Mouse (Mus musculus) hindbrain, embryonic 14.5 days (tissue): ENCODE measurements around the gene Trdmt1. TPM values are rescaled to one million over a fixed set of nuclear protein-coding genes. Genes with fewer than 3 reads are reported as not detected.
A peak's percentile ranks its signal among the peaks of the same experiment; 100 is the strongest.

Experiments used
- ATAC-seq: fragments of 200-750 bp; cut with Nextera tagmentation; 2 replicates; pipeline ENCODE4 v1.8.0; 2017; ENCODE audit warnings: moderate number of reproducible peaks, mild to moderate bottlenecking, moderate TSS enrichment, moderate library complexity; ENCODE audit not compliant: low FRiP score
- DNase-seq: peaks from one replicate; pipeline ENCODE4 v3.0.0-alpha.2; 2015; ENCODE audit warnings: low spot score
- H3K27ac ChIP-seq: fragments of 300-500 bp; sonication (generic); 2 replicates; pipeline ENCODE4 v1.5.1; 2014; ENCODE audit warnings: mild to moderate bottlenecking, moderate library complexity
- H3K27me3 ChIP-seq: fragments of 300-500 bp; sonication (generic); 2 replicates; pipeline ENCODE4 v1.6.1; 2014; ENCODE audit warnings: mild to moderate bottlenecking, low read length, mixed read lengths; ENCODE audit not compliant: control insufficient read depth, insufficient read depth
- H3K36me3 ChIP-seq: fragments of 300-500 bp; sonication (generic); replicated peaks from 2 replicates; pipeline ENCODE4 v1.6.1; 2014; ENCODE audit not compliant: control insufficient read depth, insufficient read depth
- H3K4me1 ChIP-seq: fragments of 300-500 bp; sonication (generic); replicated peaks from 2 replicates; pipeline ENCODE4 v1.6.1; 2014; ENCODE audit warnings: antibody characterized with exemption, low read length, mixed read lengths; ENCODE audit not compliant: control insufficient read depth, insufficient read depth
- H3K4me2 ChIP-seq: fragments of 300-500 bp; sonication (generic); replicated peaks from 2 replicates; pipeline ENCODE4 v1.6.1; 2014; ENCODE audit warnings: mild to moderate bottlenecking, moderate library complexity
- H3K4me3 ChIP-seq: fragments of 300-500 bp; sonication (generic); replicated peaks from 2 replicates; pipeline ENCODE4 v1.5.1; 2014; ENCODE audit warnings: mild to moderate bottlenecking, low read length
- H3K9ac ChIP-seq: fragments of 300-500 bp; sonication (generic); 2 replicates; pipeline ENCODE4 v1.6.1; 2014
- H3K9me3 ChIP-seq: fragments of 300-500 bp; sonication (generic); 2 replicates; pipeline ENCODE4 v1.6.1; 2016; ENCODE audit warnings: low read length; ENCODE audit not compliant: control insufficient read depth
- WGBS: fragments of 180-500 bp; shearing (Covaris S2); extraction: QIAGEN DNeasy Blood & Tissue Kit; methylation state at CpG from one replicate; pipeline ENCODE4 v1.1.7; 2014; 5-methylcytosine and 5-hydroxymethylcytosine counted together
- polyA plus RNA-seq: library from polyadenylated mRNA; unstranded; fragments of >200 nt; fragmentation: Nextera tagmentation; extraction: Ambion mirVana; gene quantifications from 2 replicates; pipeline ENCODE4 v1.2.1, GENCODE M21; 2014

The Trdmt1 gene
- polyA plus RNA-seq, 1 experiment from 2014 or later, result 11.7 TPM

DNA sequence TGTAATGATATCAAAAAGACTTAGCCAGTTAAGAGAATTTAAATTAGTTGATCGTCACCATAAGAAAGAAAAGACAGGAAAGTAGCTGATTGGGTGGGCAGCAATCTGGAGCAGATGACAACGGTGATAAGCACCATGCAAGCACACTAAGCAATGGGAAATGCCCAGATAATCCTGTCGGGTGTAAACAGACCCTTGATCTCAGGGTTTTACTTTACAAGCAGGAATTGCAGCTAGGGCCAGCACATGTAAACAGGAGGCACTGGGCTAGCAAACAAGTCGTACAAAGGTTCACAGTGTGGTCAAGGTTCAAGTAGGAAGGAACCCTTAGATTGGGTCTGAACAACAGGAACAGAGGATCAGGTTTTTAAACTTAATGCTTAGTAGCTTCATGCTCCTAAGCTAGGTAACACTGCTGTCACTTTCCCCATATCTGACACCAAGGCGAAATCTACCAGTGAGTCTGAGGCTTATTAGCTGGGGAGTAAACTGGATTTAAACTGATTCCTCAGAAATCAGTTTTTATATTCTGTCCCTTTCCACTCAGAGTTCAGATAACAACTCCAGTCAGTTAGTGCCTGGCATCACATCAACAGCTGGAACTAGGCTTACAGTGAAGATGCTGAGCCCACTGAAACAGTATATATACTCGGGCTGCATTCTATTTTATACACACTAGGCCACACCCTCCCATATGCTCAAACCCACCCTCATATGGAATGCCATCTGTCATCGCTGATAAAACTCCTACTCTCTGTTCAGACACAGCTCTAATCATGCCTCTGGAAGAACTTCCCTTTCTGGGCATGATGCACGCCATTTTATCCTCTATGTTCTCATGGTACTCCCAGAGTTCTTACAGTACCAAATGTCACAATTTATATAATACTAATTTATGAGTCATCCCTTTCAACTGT is 20.7 kb downstream of the Trdmt1 start:
- ATAC-seq, result no peak
- no peak for DNase-seq
- H3K4me3 ChIP-seq, result no peak overlapping the region
- no peak overlapping the region for H3K27ac ChIP-seq
- H3K9me3 ChIP-seq, result no peaks in the 10 kb centered on the region
- H3K4me1 ChIP-seq, result 0 out of 2 replicates have a peak, but pooled peaks cover 4% of the 10 kb centered on the region
- peaks cover 9% of the 10 kb centered on the region; the same call in 1 of the 2 replicates for H3K36me3 ChIP-seq
- 74% methylated on average over 8 of the region's 8 CpGs for WGBS
- no peak overlapping the region for H3K9ac ChIP-seq
- H3K27me3 ChIP-seq, result peaks cover 1% of the 10 kb centered on the region
- no peak overlapping the region for H3K4me2 ChIP-seq

DNA sequence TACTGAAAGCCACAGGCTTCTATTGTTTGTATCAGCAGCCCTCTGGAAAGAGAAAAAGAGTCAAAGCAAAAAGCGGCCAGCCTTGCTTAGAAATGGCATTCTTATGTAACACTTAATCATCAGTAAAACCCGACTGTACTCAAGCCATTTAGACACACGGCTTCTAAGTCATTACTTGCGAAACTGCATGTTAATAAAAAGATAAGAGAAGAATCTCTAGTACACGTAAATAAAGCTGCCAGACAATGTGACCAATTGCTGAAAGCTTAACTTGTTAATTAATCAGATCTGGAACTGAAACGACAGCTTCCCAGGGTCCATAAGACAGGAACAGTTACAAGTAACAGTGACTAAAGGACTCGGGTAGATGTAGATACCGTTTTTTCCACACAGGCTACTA is 22.4 kb downstream of the Trdmt1 start:
- Histone ChIP-seq H3K4me3 (no peak overlapping the region), H3K9me3 (no peaks in the 10 kb centered on the region), H3K36me3 (peaks cover 15% of the 10 kb centered on the region; the same call in 1 of the 2 replicates), H3K4me1 (no peaks in the 10 kb centered on the region), H3K9ac (no peak overlapping the region), H3K4me2 (no peak overlapping the region), H3K27me3 (no peaks in the 10 kb centered on the region), H3K27ac (no peak overlapping the region)
- no peak for DNase-seq
- 29% methylated on average over 8 of the region's 8 CpGs for WGBS
- ATAC-seq, result no peak

DNA sequence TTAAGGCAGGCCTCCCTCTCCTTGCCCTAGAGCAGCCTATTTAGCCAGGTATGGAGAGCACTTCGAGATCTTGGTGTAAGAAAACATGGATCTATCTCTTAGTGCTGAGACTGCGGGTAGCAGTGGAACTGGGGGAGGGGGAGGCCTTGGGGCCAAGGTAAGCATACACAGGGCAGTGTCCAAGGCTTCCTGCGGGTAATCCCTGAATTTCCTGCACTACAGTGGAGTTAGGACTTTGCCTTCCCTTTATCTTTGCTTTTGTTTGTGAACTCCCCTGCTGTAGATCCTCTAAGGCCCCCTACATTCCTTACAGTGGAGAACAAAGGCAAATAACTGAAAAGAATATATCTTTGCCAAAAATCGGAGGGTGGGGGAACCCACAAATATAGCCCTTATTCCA is 29.5 kb downstream of the Trdmt1 start:
- H3K27ac ChIP-seq, result no peak overlapping the region
- ATAC-seq (no peak), DNase-seq (no peak)
- peaks cover 18% of the 10 kb centered on the region; the same call in 1 of the 2 replicates for H3K36me3 ChIP-seq
- H3K4me3 ChIP-seq, result no peak overlapping the region
- WGBS, result 56% methylated on average over 4 of the region's 4 CpGs
- no peak overlapping the region for H3K9ac ChIP-seq
- no peak overlapping the region for H3K4me2 ChIP-seq
- H3K27me3 ChIP-seq, result no peaks in the 10 kb centered on the region
- H3K4me1 ChIP-seq, result no peaks in the 10 kb centered on the region
- no peaks in the 10 kb centered on the region for H3K9me3 ChIP-seq

DNA sequence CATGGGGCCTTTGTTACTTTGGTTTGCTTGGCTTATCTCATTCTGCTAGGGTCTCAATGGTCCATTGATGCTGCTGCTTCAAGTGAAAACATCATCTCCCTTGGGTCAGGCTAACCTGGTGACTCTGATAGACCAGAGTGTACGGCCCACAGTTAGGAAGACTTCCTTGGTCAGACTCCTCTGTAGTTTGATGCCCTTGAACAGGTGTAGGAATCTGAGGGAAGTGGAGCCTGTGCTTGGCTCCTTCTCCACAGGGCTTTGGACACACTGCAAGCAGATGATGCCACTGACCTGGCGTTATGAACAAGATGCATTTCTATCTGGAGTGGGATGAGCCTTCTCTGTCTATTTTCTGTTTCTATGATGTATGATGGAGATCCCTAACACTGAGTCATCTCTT is 41.8 kb downstream of the Trdmt1 start:
- ATAC-seq, result no peak
- 98% methylated on average over 2 of the region's 2 CpGs for WGBS
- Histone ChIP-seq H3K4me3 (no peak overlapping the region), H3K27ac (no peak overlapping the region), H3K4me1 (no peaks in the 10 kb centered on the region), H3K9me3 (no peaks in the 10 kb centered on the region), H3K36me3 (no peaks in the 10 kb centered on the region), H3K4me2 (no peak overlapping the region), H3K9ac (no peak overlapping the region), H3K27me3 (no peaks in the 10 kb centered on the region)
- no peak for DNase-seq

DNA sequence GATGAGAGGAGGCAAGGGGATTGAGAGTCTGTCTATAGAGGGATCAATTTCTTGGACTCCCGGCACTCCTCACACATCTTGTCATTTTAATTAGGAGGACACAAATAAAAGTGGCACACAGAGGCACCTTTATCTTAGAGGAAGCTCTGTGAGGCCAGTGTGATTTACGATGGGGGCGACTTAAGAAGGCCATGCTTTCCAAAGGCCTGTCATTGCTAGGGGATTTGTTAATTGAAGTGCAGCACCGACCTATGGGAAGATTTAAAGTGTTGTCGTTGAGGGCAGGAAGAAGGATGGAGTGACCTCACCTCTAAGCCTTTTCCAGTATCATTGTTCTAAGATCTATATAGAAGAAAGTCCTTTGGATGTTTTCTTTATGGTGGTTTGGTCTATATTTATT is 42.9 kb downstream of the Trdmt1 start:
- H3K9ac ChIP-seq, result no peak overlapping the region
- DNase-seq, result no peak
- no peak for ATAC-seq
- no peak overlapping the region for H3K27ac ChIP-seq
- H3K4me2 ChIP-seq, result no peak overlapping the region
- H3K27me3 ChIP-seq, result no peaks in the 10 kb centered on the region
- H3K4me3 ChIP-seq, result no peak overlapping the region
- H3K4me1 ChIP-seq, result no peaks in the 10 kb centered on the region
- H3K36me3 ChIP-seq, result no peaks in the 10 kb centered on the region
- WGBS, result 25% methylated on average over 5 of the region's 5 CpGs
- no peaks in the 10 kb centered on the region for H3K9me3 ChIP-seq

DNA sequence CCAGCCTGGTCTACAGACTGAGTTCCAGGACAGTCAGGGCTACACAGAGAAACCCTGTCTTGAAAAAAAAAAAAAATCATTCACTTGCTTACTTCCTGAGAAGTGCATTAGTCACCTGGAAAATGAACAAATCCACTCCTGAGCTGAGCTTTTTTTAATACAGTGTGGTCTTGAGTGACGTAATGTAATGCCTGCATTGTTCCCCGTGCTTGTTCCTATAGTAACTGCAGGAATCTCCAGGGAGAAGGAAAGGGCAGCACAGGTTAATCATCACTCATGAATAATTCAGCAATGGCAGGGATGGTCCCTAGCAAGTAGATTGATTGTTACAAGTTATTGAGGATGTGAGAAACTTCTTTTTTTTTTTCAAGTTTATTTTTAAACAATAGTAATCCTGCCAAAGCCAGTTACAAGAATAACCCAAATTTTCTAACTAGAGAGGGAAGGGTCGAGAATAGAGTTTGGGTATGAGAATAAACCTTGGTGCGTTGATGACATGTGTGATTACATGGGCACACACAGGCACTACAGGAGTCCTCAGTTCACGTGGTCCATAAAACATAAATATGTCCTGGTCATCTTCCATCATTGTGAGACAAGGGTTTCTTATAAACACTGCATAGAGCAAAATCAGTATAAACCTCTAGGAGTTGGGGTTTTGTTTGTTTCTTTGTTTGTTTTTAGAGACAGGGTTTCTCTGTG is 44.0 kb downstream of the Trdmt1 start:
- H3K4me1 ChIP-seq, result no peaks in the 10 kb centered on the region
- no peak overlapping the region for H3K4me2 ChIP-seq
- H3K9me3 ChIP-seq, result no peaks in the 10 kb centered on the region
- no peak overlapping the region for H3K4me3 ChIP-seq
- no peak overlapping the region for H3K9ac ChIP-seq
- ATAC-seq (peak; percentile 81), DNase-seq (peak; percentile 58)
- H3K36me3 ChIP-seq, result no peaks in the 10 kb centered on the region
- WGBS, result 24% methylated on average over 5 of the region's 5 CpGs
- H3K27ac ChIP-seq, result no peak overlapping the region
- H3K27me3 ChIP-seq, result no peaks in the 10 kb centered on the region

DNA sequence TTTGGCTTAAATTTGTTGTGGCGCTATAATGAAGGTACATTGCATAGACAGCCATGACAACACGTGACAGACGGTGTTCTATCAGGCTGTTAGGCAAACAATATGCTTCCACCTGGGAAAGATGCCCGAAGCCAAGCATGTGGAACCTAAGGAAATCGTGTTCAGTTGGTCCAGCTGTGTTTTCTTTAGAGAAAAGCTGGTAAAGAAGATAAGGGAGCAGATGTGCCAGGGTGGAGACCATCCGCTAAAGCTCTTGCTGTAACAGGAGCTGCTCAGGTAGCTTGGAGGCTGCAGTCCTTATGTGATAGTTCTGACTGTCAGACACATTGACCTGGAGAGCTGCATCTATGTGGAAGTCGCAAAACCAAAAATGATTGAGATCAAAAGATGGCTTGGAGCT is 45.3 kb downstream of the Trdmt1 start:
- H3K4me2 ChIP-seq, result no peak overlapping the region
- no peak overlapping the region for H3K27ac ChIP-seq
- H3K4me1 ChIP-seq, result no peaks in the 10 kb centered on the region
- no peak overlapping the region for H3K9ac ChIP-seq
- no peaks in the 10 kb centered on the region for H3K9me3 ChIP-seq
- DNase-seq (no peak), ATAC-seq (no peak)
- H3K36me3 ChIP-seq, result no peaks in the 10 kb centered on the region
- H3K27me3 ChIP-seq, result no peaks in the 10 kb centered on the region
- WGBS, result 81% methylated on average over 7 of the region's 7 CpGs
- H3K4me3 ChIP-seq, result no peak overlapping the region

DNA sequence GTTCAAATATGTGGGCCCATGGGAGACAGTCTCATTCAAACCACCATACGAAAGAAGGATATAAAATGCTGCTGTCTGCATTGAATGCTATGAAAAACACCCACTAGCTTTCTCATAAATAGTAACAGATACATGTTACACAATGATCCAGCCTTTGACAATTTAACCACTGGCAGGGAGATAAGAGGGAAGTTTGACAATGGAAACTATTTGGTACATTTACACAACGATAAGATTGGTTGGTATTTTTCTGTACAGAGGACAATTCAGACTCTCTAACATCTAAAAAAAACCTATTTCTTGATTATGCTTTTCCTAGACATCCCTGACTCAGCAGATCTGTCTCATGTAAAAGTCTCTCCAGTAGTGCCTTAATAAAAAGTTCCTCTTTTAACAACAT is 48.4 kb downstream of the Trdmt1 start:
- no peak for ATAC-seq
- 81% methylated on average over 2 of the region's 2 CpGs for WGBS
- H3K4me3 ChIP-seq, result no peak overlapping the region
- no peaks in the 10 kb centered on the region for H3K9me3 ChIP-seq
- H3K4me2 ChIP-seq, result no peak overlapping the region
- H3K4me1 ChIP-seq, result no peaks in the 10 kb centered on the region
- no peaks in the 10 kb centered on the region for H3K36me3 ChIP-seq
- no peak overlapping the region for H3K27ac ChIP-seq
- H3K27me3 ChIP-seq, result no peaks in the 10 kb centered on the region
- DNase-seq, result no peak
- H3K9ac ChIP-seq, result no peak overlapping the region

DNA sequence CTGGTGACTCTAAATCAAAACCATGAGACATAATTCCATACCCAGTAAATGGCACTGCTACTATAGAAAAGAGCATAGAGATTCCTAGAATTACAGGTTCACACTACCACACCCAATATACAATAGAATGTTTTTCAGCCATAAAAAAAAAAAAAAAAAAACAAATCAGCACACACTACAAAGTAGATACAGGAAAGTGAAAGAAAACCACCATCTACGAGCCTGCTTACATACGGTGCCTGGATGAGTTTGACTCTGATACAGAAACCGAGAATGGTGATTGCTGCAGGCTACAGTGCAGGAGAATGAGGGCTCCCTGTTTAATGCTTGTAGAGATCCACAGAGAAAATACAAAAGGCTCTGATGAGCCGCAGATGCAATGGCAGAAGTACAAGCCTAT is 51.5 kb downstream of the Trdmt1 start:
- Histone ChIP-seq H3K27me3 (no peaks in the 10 kb centered on the region), H3K4me1 (no peaks in the 10 kb centered on the region), H3K4me2 (no peak overlapping the region), H3K27ac (no peak overlapping the region), H3K9me3 (no peaks in the 10 kb centered on the region), H3K9ac (no peak overlapping the region), H3K36me3 (no peaks in the 10 kb centered on the region), H3K4me3 (no peak overlapping the region)
- ATAC-seq, result no peak
- WGBS, result 84% methylated on average over 4 of the region's 4 CpGs
- DNase-seq, result no peak
